Mouse (Mus musculus): ENCODE results near the gene Tuba3b.

DNA sequence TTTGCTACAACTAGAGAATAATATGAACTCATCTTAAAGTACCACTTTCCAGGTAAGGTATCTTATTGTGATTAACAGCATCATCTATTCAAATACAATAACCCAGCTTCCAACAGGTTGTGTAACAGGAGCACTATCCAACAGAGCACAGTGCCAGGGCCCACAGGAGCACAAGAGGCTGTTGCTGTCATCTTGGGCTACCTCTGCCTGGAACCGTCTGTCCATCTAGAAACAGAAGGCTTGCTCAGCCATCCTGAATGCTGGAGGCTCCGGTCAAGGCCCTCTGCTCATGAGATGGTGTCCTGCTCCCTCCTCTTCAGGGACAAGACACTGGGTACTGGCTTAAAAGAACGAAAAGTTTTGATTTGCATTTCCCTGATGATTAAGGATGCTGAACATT lies 47.7 kb upstream of the Tuba3b start:
- TF ChIP-seq CTCF (conservative IDR thresholded peaks at IDR 0.05; ENCODE audit: low read length) = no peak
- no peak for TF ChIP-seq POU5F1 (IDR thresholded peaks at IDR 0.05; ENCODE audit: borderline replicate concordance, low read length)
- no peak for TF ChIP-seq NANOG (IDR thresholded peaks at IDR 0.05; ENCODE audit: borderline replicate concordance, low read length)

Measured in E14TG2a.4 (cell line).